Mouse (Mus musculus) thymus, adult 2 months (tissue): ENCODE measurements around the gene Dapp1. TPM values are rescaled to one million over a fixed set of nuclear protein-coding genes. Genes with fewer than 3 reads are reported as not detected.
"Not testable (repeated sequence)": the region's sequence is repeated elsewhere in the genome, so short reads cannot be mapped to it uniquely, and the experiment has no call there.

Experiments used
- DNase-seq: peaks from one replicate; pipeline ENCODE4 v3.0.0; 2021
- H3K27ac ChIP-seq: fragments of 200-500 bp; 2 replicates; pipeline ENCODE4 v1.5.1; 2012; ENCODE audit warnings: low read length, control low read depth; ENCODE audit not compliant: control insufficient read depth, insufficient read depth
- H3K27me3 ChIP-seq: fragments of 200-500 bp; 2 replicates; pipeline ENCODE4 v1.6.1; 2012; ENCODE audit warnings: mild to moderate bottlenecking, low read length, moderate library complexity, mixed read lengths; ENCODE audit not compliant: control insufficient read depth, insufficient read depth
- H3K36me3 ChIP-seq: fragments of 200-500 bp; 2 replicates; pipeline ENCODE4 v1.6.1; 2012; ENCODE audit warnings: mild to moderate bottlenecking, low read length, moderate library complexity; ENCODE audit not compliant: control insufficient read depth, insufficient read depth
- H3K4me1 ChIP-seq: fragments of 200-500 bp; replicated peaks from 2 replicates; pipeline ENCODE4 v1.6.1; 2012; ENCODE audit warnings: low read length; ENCODE audit not compliant: control insufficient read depth, insufficient read depth
- H3K4me3 ChIP-seq: fragments of 200-500 bp; 2 replicates; pipeline ENCODE4 v1.5.1; 2012; ENCODE audit warnings: mild to moderate bottlenecking, low read length, control low read depth, moderate library complexity; ENCODE audit not compliant: control insufficient read depth, insufficient read depth
- CTCF ChIP-seq: fragments of 200-500 bp; IDR thresholded peaks from 2 replicates; pipeline ENCODE4 v1.5.1; 2012; ENCODE audit warnings: mild to moderate bottlenecking, control low read depth, low read length, moderate library complexity, borderline replicate concordance; ENCODE audit not compliant: control insufficient read depth, poor library complexity, insufficient read depth; ENCODE audit errors: extremely low read depth
- POLR2A ChIP-seq: fragments of 200-500 bp; IDR thresholded peaks from 2 replicates; pipeline ENCODE4 v1.6.1; 2012; ENCODE audit warnings: mild to moderate bottlenecking, low read length, control low read depth, moderate library complexity; ENCODE audit not compliant: control insufficient read depth, poor library complexity, insufficient read depth; ENCODE audit errors: extremely low read depth
- WGBS: fragments of 180-500 bp; shearing (Covaris S2); methylation state at CpG from one replicate; pipeline ENCODE4 v1.1.7; 2018; 5-methylcytosine and 5-hydroxymethylcytosine counted together
- polyA plus RNA-seq: library from polyadenylated mRNA; depleted of rRNA; stranded (reverse); fragments of >200 nt; gene quantifications from 2 replicates; pipeline ENCODE4 v1.2.3, GENCODE M21; 2012

Gene Dapp1
- polyA plus RNA-seq, 1 experiment, result 13.9 TPM

DNA sequence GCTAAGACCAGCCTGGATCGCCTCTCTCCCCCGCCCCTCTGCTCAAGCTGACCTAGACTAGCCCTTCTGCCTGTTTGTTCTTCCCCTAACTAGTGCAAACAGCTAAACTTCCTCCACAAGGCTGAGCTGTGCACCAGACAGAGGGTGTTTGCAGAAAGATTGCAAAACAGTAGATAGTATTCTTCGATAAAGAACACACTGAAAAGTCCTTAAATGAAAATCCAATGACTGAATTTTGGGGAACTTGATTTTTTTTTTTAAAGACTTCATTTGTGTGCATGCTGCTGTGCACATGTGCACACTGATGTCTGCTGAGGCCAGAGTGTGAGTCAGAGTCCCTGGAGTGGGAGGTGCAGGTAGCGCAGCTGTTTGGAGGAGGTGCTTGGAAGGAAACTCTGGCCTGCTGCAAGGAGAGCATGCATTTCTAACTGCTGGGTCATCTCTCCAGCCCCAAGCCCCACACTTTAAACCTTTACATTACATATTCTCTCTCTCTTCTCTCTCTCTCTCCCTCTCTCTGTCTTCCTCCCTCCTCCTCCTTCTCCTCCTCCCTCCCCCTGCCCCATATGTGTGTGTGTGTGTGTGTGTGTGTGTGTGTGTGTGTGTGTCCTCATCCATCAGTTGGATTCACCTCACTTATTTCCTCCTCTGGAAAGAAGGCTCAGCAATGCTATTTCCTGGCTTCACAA is 29.0 kb downstream of the Dapp1 start:
- Histone ChIP-seq H3K27ac (0 out of 2 replicates have a peak overlapping the region, but pooled peaks have one; percentile 14), H3K36me3 (peaks cover 15% of the 10 kb centered on the region), H3K4me3 (no peak overlapping the region), H3K4me1 (peaks cover 31% of the 10 kb centered on the region), H3K27me3 (no peaks in the 10 kb centered on the region)
- no peak for DNase-seq
- 42% methylated on average over 4 of the region's 4 CpGs for WGBS
- TF ChIP-seq CTCF (no peak), POLR2A (no peak)

- no peak overlapping the region for H3K27ac ChIP-seq
- peaks cover 19% of the 10 kb centered on the region for H3K36me3 ChIP-seq
- 72% methylated on average over 7 of the region's 7 CpGs for WGBS
- H3K4me3 ChIP-seq, result no peak overlapping the region
- H3K4me1 ChIP-seq, result peaks cover 31% of the 10 kb centered on the region
- TF ChIP-seq POLR2A, result no peak
- no peak for TF ChIP-seq CTCF
- no peak for DNase-seq
- H3K27me3 ChIP-seq, result no peaks in the 10 kb centered on the region
These were observed 29.5 kb downstream of the Dapp1 start for GRCm38 (mm10) chr3:137951819-137952218.

- WGBS, result 81% methylated on average over 3 of the region's 3 CpGs
- not testable (repeated sequence) for DNase-seq, H3K27me3 ChIP-seq, H3K4me3 ChIP-seq, H3K27ac ChIP-seq
- H3K36me3 ChIP-seq, result peaks cover 21% of the 10 kb centered on the region
- H3K4me1 ChIP-seq, result peaks cover 31% of the 10 kb centered on the region
These were observed 30.0 kb downstream of the Dapp1 start for GRCm38 (mm10) chr3:137951302-137951701.

- 85% methylated on average over 10 of the region's 10 CpGs for WGBS
- H3K27ac ChIP-seq, result no peak overlapping the region
- no peaks in the 10 kb centered on the region for H3K27me3 ChIP-seq
- peaks cover 27% of the 10 kb centered on the region for H3K4me1 ChIP-seq
- TF ChIP-seq POLR2A, result no peak
- no peak for TF ChIP-seq CTCF
- DNase-seq, result no peak
- no peak overlapping the region for H3K4me3 ChIP-seq
- H3K36me3 ChIP-seq, result peaks cover 24% of the 10 kb centered on the region
These were observed 31.0 kb downstream of the Dapp1 start for GRCm38 (mm10) chr3:137950191-137950885.

- Histone ChIP-seq H3K27ac (no peak overlapping the region), H3K27me3 (no peaks in the 10 kb centered on the region), H3K4me3 (no peak overlapping the region), H3K36me3 (peaks cover 29% of the 10 kb centered on the region), H3K4me1 (peaks cover 8% of the 10 kb centered on the region)
- WGBS, result 61% methylated on average over 4 of the region's 4 CpGs
- no peak for TF ChIP-seq POLR2A
- TF ChIP-seq CTCF, result no peak
- no peak for DNase-seq
These were observed 33.8 kb downstream of the Dapp1 start for GRCm38 (mm10) chr3:137947525-137947924.

- Histone ChIP-seq H3K36me3 (peaks cover 36% of the 10 kb centered on the region), H3K27ac (0 out of 2 replicates have a peak overlapping the region, but pooled peaks have one; percentile 4), H3K27me3 (no peaks in the 10 kb centered on the region), H3K4me3 (no peak overlapping the region), H3K4me1 (peaks cover 2% of the 10 kb centered on the region)
- 90% methylated on average over 3 of the region's 3 CpGs for WGBS
- no peak for DNase-seq
- TF ChIP-seq CTCF, result no peak
- TF ChIP-seq POLR2A, result no peak
These were observed 34.5 kb downstream of the Dapp1 start for GRCm38 (mm10) chr3:137946827-137947226.

GRCm38 (mm10) chr3:137943737-137944154 is 37.6 kb downstream of the Dapp1 start:
- no peak overlapping the region for H3K4me3 ChIP-seq
- H3K27me3 ChIP-seq, result no peaks in the 10 kb centered on the region
- H3K36me3 ChIP-seq, result peaks cover 30% of the 10 kb centered on the region
- TF ChIP-seq POLR2A, result no peak
- no peak for TF ChIP-seq CTCF
- no peak overlapping the region for H3K27ac ChIP-seq
- 96% methylated on average over 6 of the region's 6 CpGs for WGBS
- DNase-seq, result no peak
- H3K4me1 ChIP-seq, result no peaks in the 10 kb centered on the region
